Mouse (Mus musculus): Measurements from ENCODE around the gene Mal. TPM values are rescaled to one million over a fixed set of nuclear protein-coding genes. Genes with fewer than 3 reads are reported as not detected.

Gene Mal
- 1 to 10 TPM; 6.3 to 7.9 TPM for total RNA-seq (2021)
- long read RNA-seq, experiment 1, transcript Mal-202 (4 exons, 2,778 nt) = major isoform, 5 of 5 reads
- long read RNA-seq, experiment 1, partial matches to known transcripts = 0 of 5 reads
- long read RNA-seq, experiment 1, other reads (novel, unspliced or antisense) = 0 of 5 reads
- long read RNA-seq, experiment 2, partial matches to known transcripts = 0 of 1 reads
- long read RNA-seq, experiment 2, other reads (novel, unspliced or antisense) = 0 of 1 reads

GRCm38 (mm10) chr2:127656086-127656720 is at the start of gene Mal:
TSS of gene Mal (minus strand) at chr2:127656695.
- peak; percentile 86 to 89 for DNase-seq

- DNase-seq = no peak
Observed at GRCm38 (mm10) chr2:127705267-127705666, 48.8 kb upstream of the Mal start.

GRCm38 (mm10) chr2:127689239-127689638 is 32.7 kb upstream of the Mal start:
- no peak for DNase-seq

- DNase-seq = peak; percentile 74 to 81
Observed at GRCm38 (mm10) chr2:127683687-127684331, 27.3 kb upstream of the Mal start.

DNA sequence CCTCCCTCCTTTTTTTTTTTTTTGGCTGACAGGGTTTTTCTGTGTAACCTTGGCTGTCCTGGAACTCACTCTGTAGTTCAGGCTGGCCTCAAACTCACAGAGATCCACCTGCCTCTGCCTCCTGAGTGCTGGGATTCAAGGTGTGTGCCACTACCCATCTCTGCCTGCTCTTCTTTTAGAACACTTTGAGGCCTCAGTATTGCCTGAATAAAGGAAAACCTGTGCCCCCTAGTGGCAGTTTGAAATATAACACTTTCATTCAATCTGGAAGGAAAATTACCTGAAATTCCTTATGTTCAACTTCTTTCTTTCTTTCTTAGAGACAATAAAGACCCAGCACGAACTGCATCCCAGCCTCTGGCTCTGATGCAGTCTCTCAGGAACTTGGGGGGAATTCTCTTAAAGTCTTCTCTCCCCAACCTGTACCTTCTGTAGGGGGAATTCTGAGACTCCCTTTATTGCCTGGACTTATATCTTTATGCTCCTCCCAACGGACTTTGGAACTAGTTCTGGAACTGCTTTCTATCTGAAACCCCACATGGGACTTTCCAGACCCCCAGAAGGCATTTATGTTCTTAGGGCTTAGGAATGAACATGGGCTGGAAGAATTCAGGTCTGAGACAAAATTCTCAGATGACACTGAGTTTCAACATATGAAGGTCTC is 11.5 kb upstream of the Mal start:
- DNase-seq = peak in 1 of 2 experiments; percentile 33

- no peak for DNase-seq
Observed at GRCm38 (mm10) chr2:127667015-127667414, 10.5 kb upstream of the Mal start.

- no peak for DNase-seq
Observed at GRCm38 (mm10) chr2:127662708-127663107, 6.2 kb upstream of the Mal start.

GRCm38 (mm10) chr2:127655419-127655818 is 1.1 kb downstream of the Mal start:
- DNase-seq = peak in 1 of 2 experiments; percentile 12

DNA sequence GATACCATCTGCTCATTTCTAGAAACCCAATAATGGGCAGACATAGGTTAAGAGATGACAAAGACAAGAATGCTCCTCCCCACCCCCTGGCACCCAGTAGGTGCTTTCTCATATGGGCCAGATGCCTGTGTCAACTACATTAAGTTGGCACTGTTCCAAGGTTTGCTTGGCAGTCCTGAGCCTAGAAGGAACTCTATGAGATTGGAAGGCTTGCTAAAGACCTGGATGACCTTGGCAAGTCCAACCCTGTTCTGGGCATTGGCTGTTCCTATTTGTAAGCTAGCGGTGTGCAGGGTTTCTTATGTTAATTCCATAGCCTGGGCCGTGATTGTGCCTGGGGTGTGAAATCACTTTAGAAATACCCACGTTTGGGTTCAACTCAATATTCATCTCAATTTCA is 1.7 kb downstream of the Mal start:
- DNase-seq = no peak

GRCm38 (mm10) chr2:127652805-127653204 is 3.7 kb downstream of the Mal start:
- DNase-seq = no peak

- no peak for DNase-seq
Observed at GRCm38 (mm10) chr2:127652335-127652734, 4.2 kb downstream of the Mal start.

- no peak for DNase-seq
Observed at GRCm38 (mm10) chr2:127651601-127652000, 4.9 kb downstream of the Mal start.

DNA sequence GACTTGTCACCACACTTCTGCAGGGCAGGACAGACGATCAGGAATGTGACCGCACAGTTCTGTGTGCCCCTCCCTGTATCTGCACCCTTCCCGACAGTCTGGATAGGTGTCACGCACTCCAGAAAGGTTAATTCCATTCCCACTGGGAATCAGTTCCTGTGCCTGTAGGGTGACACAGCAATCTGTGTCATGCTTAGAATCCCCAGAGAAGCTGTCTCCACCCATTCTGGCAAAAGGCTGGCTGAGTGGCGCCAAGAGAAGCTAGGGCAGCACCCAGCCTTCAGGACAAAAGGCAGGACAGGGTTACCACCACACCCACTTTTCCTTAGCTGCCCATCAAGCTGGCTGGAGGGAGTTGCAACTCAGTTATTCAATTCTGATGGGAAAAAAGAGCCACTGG is 6.6 kb downstream of the Mal start:
- peak; percentile 16 to 58 for DNase-seq

DNA sequence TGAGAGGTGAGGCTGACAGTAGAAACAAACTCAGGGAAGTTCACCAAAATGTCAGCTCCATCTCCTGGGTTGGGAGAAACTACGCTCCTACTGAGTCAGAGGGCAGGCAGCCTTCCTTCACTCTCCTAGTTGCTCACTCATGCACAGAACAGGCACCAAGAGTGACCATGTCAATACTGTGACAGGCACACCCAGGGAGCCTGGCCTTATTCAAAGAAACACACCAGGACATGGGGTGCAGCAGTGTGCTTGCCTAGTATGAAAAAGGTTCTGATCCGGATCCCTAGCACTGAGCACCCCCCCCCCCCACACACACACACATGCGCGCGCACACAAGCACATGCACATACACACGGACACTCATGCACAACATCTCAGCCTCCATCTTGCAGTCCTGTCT is 8.3 kb downstream of the Mal start:
- no peak for DNase-seq

DNA sequence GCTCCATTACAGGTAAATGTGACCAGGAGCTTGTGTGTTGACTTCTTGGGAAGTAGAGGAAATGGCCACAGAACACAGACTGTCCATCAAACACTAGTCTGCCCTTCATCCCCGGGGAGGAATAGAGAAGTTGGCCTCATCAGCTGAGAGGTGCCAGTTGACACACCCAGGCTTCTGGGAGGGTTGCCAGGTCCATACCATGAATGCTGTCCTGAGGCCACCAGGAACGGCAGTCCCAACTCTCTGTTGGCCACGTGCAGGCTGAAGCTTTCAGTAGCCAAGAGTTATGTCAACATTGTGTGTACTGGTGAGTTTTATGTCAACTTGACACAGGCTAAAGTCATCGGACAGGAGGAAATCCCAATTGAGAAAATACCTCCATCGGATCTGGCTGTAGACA is 9.6 kb downstream of the Mal start:
- no peak for DNase-seq

DNA sequence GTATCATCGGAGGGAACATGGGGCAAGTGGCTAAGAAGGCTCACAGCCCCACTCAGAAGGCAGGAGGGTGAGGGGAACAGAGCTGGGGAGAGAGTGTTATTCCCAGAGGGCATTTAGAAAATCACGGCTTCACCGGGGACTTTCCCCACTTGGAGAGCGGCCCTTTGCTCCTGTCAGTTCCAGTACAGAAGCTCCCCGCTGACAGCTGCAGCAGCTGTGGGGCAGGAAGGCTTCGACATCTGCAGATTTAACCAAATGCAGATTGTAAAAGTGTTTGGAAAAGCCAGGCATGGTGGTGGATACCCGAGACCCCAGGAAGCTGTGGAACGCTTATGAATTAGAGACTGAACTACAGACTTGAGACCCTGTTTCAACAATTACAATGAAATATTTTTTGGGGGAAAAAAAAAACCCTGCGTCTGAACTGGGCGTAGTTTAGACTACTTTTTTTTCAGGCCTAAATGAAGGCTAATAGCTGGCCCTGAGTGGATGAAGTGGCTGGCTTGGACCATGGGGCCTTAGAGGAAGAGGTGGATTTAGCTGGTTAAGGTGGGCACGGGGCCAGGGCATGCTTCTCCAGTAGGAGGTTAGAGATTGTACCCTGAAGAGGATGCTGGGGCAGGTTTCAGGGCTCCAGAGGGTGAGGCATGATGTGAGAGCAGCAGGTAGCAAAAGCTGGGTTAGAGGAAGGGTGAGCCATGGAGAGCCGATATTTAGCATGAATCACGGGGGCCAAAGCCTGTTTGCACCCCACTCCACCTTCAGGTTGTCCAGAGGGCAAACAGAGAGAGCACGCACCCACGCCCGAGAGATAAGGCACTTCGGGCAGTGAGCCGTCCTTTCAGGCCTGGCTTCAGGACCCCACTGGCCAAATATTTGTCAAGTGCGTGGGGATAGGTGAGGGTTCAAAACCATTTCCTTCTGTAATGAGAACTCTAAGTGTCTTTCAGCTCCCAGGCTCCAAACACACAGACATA is 12.5 kb downstream of the Mal start:
- no peak for DNase-seq

DNA sequence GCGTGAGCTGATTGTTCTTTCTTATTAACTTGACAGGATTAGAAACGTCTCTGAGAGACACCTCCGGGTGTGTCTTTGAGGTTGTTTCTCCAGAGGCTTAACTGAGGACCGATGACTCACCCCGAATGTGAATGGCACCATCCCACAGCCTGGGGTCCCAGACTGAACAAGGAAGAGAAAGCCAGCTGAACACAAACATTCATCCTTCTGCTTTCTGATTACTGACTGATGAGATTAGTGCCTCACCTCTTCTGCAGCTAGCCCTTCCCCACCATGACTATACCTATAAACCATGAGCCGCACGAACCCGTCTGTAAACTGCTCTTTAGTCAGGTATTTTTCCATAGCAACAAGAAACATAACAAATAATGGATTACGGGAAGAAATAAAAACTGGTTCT is 17.5 kb downstream of the Mal start:
- DNase-seq = no peak

GRCm38 (mm10) chr2:127635581-127635980 is 20.9 kb downstream of the Mal start:
- no peak for DNase-seq

- no peak for DNase-seq
Observed at GRCm38 (mm10) chr2:127632601-127633000, 23.9 kb downstream of the Mal start.

GRCm38 (mm10) chr2:127627990-127628570 is 28.4 kb downstream of the Mal start:
- no peak for DNase-seq

DNA sequence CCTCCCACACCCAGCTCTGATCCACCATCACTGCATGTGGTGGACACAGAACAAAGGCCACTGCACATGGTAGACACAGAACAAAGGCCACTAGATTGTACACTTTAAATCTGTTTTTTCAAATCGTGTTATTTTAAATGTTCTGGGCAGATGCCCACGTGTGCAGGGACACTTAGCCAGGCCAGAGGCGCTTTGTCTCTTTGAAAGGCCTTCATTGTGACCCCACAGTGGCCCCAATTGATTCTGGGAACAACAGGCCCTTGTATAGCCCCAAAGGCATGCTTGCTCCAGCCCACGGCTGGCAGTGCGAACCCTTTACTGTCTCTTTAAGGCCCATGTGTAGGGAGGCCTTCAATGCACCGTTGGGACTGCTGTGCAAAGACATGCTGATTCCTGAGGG is 29.1 kb downstream of the Mal start:
- DNase-seq = no peak
